Mouse (Mus musculus) skeletal muscle tissue, adult 2 months (tissue): ENCODE results near the gene Gsap.
A peak's percentile ranks its signal among the peaks of the same experiment; 100 is the strongest.
"Not testable (repeated sequence)": the region's sequence is repeated elsewhere in the genome, so short reads cannot be mapped to it uniquely, and the experiment has no call there.

Experiments
- DNase-seq: peaks from one replicate; pipeline ENCODE4 v3.0.0-alpha.2; 2012; ENCODE audit warnings: low read depth, low spot score

The Gsap gene

DNA sequence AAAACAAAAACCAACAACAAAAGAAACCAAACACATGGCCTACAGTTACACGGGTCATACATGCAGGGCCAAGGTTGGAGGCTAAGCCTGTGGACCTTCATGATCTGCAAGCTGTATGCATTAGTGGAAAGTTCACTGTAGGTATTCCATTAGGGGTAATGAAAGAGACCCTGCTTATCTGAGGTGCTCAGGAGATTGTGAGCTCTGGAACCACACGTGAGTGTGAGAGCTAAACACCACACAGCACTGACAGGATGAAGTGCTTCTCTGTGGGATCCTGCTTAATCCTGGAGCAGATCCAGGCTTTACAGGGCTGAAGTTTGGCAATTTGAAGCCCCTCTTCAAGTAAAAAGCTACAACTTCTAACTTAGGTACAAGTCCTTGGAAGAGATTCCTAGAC lies 134.1 kb downstream of the Gsap start:
- no peak for DNase-seq

DNA sequence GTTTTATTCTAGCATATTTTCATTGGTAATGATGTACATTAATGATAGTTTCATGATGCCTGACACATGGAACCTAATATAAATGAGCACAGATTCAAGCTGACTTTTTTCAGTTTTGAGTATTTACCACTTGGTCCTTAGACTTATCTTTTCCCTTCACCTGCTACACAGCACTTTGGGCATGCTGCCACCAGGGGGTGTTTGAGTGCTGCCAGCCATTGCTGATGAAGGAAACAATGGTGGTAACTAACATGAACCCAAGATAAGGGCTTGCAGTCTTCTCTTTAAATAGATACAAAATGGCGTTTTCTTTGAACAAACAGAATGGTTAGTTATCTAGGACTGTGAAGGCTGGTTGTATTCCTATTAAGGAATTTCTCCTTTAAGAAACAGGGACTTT lies 140.4 kb downstream of the Gsap start:
- no peak for DNase-seq

DNA sequence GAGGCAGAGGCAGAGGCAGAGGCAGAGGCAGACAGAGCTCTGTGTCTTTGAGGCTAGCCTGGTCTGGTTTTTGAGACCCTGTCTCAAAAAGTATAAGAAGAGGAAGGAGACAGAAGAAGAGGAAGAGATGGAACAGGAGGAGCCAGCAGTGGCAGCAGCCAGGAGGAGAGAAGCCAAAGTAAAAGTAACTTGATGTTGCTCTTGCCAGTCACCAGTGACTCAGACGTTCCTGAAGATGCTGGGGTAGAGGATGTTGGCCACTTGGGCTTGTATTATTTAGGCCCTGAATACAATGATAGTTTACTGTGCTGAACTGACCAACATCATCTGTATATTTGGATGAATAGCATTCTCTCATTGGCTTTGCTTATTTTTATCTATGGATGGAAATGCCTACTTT lies 142.5 kb downstream of the Gsap start:
- no peak for DNase-seq

- peak; percentile 60 for DNase-seq
These were observed 143.9 kb downstream of the Gsap start for GRCm38 (mm10) chr5:21329672-21330665.

DNA sequence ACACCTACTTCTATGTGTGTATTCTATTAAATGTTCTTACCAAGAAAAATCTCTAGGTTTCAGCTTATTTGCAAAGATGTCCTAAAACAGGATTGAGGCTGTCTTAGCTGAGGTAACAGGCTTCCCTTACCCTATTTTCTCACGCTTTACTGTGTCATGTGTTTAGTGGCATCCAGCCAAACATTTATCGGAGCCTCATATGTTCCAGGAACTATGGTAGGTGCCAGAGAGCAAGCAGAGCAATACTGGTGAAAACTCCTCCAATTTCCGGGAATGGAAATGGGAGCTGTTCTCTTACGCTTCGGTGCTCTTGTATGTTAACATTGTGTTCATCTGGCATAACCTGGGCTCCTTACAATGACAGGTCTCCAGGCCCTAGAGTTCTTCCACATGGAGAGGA lies 145.6 kb downstream of the Gsap start:
- DNase-seq, result no peak

DNA sequence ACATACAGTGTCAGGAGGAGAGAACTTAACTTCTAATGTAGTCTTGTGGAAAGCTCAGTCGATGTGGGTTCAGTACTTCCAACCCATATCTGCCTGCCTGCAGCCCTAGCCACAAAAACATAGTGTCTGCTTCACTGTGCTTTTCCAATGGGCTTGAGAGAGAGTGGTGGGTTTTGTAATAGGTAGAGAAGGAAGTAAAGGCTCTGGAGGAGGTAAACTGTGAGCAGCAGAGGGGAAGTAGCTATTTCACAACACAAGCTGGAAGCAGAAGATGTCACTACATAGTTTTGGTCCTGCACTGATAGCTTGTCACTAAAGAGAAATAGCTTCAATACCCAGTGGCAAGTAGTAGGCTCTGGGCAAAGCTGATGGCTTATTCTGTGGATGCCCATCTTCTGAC lies 146.1 kb downstream of the Gsap start:
- DNase-seq, result no peak

DNA sequence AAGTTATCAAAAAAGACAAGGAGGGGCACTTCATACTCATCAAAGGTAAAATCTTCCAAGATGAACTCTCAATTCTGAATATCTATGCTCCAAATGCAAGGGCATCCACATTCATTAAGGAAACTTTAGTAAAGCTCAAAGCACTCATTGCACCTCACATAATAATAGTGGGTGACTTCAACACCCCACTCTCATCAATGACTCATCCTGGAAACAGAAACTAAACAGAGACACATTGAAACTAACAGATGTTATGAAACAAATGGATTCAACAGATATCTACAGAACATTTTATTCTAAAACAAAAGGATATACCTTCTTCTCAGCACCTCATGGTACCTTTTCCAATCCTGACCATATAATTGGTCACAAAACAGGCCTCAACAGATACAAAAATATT lies 156.2 kb downstream of the Gsap start:
- not testable (repeated sequence) for DNase-seq

DNA sequence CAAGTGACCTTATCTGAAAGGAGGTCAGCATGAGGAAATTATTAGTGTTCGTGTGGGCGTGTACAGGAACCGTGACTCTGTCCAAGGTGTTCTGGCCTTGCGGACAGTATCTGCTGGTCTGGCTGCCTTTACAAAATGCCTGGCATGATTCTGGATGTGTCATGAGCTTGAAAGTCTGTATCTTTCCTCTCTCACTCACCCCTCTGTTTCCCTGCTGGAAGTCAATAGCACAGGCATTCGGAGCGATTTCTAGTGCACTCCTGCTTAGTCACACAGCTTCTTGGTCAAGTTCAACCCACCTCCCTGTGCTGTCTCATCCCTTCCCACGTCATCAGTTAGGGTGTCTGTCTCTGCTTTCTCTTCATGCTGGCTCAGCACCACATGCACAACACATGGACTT lies 162.3 kb downstream of the Gsap start:
- peak; percentile 71 for DNase-seq

DNA sequence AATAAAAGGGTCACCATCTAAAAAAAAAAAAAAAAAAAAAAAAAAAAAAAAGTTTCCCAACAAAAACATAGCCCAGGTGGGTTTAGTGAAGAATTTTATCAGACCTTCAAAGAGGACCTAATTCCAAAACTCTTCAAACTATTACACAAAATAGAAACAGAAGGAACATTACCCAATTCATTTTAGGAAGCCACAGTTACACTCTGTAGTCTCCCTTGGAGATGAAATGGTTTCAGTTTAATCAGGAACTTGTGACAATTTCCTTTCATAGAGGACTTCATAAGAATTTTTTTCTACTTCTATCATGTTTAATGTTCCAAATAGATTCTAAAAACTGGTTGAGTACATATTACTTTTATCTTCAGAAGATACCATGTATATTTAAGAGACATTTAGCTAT lies 165.6 kb downstream of the Gsap start:
- DNase-seq, result no peak

DNA sequence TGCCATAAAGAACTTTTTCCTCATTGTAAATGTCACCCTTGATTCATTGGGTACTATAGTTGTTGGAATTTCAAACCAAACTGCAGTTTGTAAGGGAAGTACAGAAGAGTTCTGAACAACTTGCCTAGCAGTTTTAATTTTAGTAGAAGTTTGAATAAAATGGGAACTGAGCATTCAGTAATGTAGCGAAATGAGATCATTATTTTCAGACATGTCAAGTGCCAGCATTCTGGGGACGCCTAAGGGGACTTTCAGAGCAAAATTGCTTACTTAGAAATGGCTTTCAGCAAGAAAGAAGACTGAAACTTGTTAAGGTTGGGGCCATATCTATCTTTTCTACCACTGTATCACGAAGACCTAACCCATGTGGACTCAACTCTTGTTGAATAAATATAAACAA lies 172.6 kb downstream of the Gsap start:
- DNase-seq, result no peak

- no peak for DNase-seq
These were observed 177.3 kb downstream of the Gsap start for GRCm38 (mm10) chr5:21363343-21363742.
